Mouse (Mus musculus) liver, adult 2 months (tissue): Measurements from ENCODE around the gene Pianp.

Experiments
- CTCF ChIP-seq: fragments of 200-500 bp; IDR thresholded peaks from 2 replicates; pipeline ENCODE4 v1.5.1; 2011; ENCODE audit warnings: low read depth, low read length, control low read depth
- POLR2A ChIP-seq: fragments of 200-500 bp; IDR thresholded peaks from 2 replicates; pipeline ENCODE4 v1.6.1; 2011; ENCODE audit warnings: low read length, control low read depth; ENCODE audit not compliant: insufficient read depth; ENCODE audit errors: extremely low read depth

- no peak for TF ChIP-seq CTCF
- no peak for TF ChIP-seq POLR2A
Observed at GRCm38 (mm10) chr6:124999546-124999945, 3.1 kb downstream of the Pianp start.
